Mouse (Mus musculus): ENCODE measurements around the gene Zfp119b.
A peak's percentile ranks its signal among the peaks of the same experiment; 100 is the strongest.
"Not testable (repeated sequence)": the region's sequence is repeated elsewhere in the genome, so short reads cannot be mapped to it uniquely, and the experiment has no call there.

Gene Zfp119b

DNA sequence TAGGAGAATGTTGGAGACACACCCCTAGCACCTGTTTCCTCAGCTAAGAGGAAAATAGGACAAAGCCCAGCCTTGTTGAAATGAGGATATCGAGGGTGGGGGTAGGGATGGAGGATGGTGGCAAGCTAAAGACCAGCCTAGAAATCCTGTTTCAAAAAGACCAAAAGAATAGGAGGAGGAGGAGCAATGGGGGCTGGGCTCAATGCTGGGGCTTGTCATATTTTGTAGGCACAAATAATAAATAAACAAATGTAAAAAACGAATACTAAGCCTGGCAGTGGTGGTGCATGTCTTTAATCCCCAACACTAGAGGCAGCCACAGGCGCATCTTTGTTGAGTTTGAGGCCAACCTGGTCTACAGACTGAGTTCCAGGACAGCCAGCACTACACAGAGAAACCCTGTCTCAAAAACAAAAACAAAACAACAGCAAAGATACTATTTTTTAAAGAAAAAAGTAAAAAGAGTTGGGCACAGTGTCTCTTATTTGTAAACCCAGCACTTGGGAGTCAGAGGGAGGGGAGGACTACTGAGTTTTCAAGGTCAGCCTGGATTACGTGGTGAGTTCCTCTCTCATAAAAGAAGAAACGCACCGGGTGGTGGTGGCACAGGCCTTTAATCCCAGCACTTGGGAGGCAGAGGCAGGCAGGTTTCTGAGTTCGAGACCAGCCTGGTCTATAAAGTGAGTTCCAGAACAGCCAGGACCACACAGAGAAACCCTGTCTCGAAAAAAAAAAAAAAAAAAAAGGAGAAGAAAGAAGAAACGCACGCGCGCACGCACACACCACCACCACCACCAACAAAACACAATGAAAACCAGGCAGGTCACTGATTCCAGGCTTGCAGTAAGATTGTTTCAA is 8.7 kb upstream of the Zfp119b start:
- no peak for DNase-seq (ENCODE audit: low spot score)

- peak; percentile 63 for DNase-seq (ENCODE audit: low spot score)
Observed at GRCm38 (mm10) chr17:55957168-55957567, 7.9 kb upstream of the Zfp119b start.

DNA sequence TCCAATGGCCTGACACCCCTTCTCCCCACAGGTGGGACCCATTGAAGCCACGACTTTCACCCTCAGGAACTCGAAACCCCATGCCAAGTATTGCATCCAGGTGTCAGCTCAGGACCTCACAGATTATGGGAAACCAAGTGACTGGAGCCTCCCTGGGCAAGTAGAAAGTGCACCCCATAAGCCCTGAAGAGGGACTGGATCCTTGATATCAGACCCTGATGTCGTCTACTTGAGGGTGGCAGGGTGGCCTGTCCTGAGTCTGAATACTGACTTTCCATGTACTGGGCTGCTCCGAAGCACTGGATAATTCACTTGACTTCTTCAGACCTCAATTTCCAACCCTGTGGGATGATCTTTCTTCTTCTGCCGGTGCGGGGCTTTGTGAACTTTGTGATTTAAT is 7.3 kb upstream of the Zfp119b start:
- DNase-seq (ENCODE audit: low spot score): no peak

DNA sequence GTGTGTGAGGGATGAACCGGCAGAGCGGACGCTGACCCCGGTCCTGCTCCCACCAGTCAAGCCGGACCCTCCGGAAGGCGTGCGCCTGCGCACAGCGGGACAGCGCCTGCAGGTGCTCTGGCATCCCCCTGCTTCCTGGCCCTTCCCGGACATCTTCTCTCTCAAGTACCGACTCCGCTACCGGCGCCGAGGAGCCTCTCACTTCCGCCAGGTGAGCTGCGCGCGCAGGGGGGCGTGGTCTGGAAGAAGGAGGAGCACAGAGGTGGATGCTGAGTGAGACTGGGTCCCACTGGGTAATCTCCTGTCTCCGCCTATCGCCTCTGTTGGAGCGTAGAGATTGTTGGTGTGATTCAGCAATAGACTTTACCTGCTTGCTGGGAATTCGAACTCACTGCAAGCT is 6.8 kb upstream of the Zfp119b start:
- peak; percentile 62 for DNase-seq (ENCODE audit: low spot score)

GRCm38 (mm10) chr17:55954229-55954628 is 4.9 kb upstream of the Zfp119b start:
- DNase-seq (ENCODE audit: low spot score): no peak

- DNase-seq (ENCODE audit: low spot score): no peak
Observed at GRCm38 (mm10) chr17:55953751-55954150, 4.5 kb upstream of the Zfp119b start.

DNA sequence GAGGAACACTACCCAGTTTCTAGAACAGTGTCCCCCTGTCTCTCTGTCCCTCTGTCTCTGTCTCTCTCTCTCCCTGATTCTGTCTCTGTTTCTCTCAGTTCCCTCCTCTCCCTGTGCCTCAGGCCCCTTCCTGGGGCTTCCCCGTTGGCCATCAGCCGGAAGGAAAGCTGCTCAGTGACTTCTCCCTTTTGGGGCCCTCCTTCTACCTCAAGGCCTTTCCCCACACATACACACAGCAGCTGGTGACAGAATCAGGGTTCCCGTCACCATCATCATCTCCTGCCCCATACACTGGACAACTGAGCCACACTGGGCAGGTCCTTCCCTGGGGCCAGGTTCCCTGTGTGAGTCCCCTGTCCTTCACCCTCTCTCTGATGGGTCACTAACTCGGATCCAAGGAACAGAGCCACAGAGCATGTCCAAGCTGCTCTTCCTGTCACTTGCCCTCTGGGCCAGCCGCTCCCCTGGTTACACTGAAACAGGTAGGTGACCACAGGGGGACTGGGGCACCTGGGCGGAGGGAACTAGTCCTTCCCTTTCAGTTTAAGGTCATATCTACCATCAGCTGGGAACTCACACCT is 3.2 kb upstream of the Zfp119b start, which contains the start of gene Ebi3:
Gene Ebi3, plus strand, starts transcription at position 194 of the 581 bp plus-strand sequence.
- no peak for DNase-seq (ENCODE audit: low spot score)

- no peak for DNase-seq (ENCODE audit: low spot score)
Observed at GRCm38 (mm10) chr17:55952041-55952440, 2.7 kb upstream of the Zfp119b start.

DNA sequence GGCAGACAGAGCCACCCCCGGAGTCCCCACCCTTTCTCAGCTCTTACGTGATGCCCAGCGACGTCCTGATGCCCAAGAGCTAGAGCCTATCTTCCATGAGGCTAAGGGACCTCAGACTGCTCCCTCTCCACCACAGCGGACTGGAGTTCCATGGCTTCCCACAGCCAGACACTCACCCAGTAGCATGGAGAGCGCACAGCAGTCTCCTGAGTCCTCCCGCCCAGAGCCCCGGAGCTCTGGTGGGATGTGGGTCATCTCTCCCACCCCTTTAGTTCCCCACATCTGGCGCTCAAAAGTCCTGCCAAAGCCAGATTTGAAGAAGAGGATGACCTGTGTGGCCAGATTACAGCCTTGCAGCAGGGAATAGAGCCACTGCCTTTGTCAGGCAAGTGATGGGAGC is 1.3 kb upstream of the Zfp119b start:
- no peak for DNase-seq (ENCODE audit: low spot score)

DNA sequence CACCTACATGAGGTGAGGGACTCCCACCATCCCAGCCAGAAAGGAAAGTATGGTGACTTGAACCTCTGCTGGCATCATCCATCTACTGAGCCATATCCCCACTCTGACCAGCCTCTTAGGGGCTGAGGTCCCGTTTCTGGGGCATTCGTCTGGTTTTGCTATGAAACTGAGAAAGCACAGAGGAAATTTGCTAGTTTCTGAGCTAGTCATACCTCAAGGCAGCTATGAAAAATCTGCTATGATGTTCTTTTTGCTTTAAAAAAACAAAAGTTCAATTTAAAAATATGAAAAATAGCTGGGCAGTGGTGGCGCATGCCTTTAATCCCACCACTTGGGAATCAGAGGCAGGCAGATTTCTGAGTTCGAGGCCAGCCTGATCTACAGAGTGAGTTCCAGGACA is 653 bp downstream of the Zfp119b start:
- DNase-seq (ENCODE audit: low spot score): no peak

- DNase-seq (ENCODE audit: low spot score): no peak
Observed at GRCm38 (mm10) chr17:55945696-55946095, 3.6 kb downstream of the Zfp119b start.

DNA sequence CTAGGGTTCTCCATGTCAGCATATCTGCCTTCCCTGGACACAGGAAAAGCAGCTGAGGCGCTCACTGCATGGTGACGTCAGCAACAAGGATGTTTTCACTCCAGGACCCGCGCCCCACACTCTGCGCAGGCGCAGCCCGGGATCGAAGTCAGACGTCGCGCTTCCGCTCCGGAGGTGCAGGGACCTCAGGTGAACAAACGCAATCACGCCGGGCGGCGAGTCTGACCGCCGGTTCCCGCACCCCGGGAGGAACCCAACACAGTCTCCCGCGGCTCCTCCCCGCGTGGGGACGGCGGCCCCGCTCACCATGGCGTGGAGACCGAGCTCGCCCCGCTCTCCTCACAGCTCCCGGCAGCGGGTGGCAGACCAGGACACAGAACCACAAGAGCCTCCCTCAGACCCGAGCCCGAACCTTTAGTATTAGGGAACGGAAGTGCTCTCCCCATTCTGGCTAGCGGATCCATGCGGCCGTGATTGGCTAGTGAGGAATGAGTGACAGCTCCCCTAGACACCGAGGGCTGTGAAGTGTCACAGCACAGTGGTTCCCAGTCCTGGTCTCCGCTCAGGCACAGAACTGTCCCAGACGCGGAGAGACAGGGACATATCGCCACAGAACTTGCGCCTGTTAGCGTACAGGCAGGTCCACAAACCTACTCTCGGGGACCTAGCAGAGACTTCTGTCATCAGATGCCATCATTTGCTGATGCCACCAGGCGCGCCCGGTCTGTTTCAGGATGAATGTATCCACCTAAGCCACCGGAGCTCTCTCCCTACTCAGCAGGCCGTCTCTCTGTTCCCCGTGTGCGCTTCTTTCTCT is 4.2 kb downstream of the Zfp119b start:
- peak; percentile 84 for DNase-seq (ENCODE audit: low spot score)

DNA sequence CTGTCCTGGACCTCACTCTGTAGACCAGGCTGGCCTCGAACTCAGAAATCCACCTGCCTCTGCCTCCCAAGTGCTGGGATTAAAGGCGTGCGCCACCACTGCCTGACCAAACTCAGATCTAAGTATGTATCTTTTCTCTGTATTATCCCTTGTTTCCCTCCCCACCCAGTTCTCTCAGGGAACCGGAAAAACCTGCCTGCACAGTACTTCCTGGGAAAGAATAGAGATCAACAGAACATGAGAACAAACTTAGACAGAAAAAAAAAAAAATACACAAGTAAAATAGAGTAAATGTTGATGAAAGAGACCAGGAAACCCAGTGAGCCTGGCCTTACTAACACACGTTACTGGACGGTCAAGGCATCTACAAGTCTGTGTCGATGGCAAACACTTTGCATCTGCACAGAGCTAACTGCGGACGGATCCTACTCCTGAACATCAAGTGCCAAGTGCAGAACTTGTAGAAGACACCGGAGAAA is 4.9 kb downstream of the Zfp119b start:
- not testable (repeated sequence) for DNase-seq (ENCODE audit: low spot score)

DNA sequence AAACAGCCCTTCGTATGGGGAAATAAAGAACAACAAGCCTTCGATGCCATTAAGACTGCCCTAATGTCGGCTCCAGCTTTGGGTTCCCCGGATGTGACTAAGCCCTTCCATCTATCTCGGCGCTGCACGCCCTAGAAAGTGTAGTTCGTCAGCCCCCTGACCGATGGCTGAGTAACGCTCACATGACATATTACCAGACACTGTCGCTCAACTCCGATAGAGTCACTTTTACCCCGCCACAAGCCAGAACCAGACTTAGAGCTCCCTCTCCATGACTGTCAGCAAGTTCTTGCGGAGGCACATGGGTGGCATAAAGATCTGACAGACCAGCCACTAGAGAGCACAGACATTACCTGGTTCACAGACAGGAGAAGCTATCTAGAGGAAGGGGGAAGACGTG is 16.1 kb downstream of the Zfp119b start:
- DNase-seq (ENCODE audit: low spot score): no peak

DNA sequence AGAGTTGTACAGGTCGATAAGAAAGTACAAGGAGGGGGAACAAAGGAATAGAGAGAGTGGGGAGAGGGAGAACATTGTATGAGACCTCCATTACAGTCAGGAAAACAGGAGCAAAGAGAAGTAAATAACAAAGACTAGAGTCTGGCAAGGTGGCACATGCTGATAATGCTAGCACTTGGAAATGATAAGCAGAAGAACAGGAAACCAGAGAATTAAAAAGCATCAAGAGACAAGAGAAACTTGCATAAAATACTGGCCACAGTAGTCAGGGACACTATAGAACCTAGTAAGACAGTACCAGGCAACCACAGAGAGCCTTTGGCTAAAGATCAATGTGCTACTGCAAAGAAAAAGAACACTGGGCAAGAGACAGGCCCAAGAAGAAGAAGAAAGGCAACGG is 16.7 kb downstream of the Zfp119b start:
- no peak for DNase-seq (ENCODE audit: low spot score)

DNA sequence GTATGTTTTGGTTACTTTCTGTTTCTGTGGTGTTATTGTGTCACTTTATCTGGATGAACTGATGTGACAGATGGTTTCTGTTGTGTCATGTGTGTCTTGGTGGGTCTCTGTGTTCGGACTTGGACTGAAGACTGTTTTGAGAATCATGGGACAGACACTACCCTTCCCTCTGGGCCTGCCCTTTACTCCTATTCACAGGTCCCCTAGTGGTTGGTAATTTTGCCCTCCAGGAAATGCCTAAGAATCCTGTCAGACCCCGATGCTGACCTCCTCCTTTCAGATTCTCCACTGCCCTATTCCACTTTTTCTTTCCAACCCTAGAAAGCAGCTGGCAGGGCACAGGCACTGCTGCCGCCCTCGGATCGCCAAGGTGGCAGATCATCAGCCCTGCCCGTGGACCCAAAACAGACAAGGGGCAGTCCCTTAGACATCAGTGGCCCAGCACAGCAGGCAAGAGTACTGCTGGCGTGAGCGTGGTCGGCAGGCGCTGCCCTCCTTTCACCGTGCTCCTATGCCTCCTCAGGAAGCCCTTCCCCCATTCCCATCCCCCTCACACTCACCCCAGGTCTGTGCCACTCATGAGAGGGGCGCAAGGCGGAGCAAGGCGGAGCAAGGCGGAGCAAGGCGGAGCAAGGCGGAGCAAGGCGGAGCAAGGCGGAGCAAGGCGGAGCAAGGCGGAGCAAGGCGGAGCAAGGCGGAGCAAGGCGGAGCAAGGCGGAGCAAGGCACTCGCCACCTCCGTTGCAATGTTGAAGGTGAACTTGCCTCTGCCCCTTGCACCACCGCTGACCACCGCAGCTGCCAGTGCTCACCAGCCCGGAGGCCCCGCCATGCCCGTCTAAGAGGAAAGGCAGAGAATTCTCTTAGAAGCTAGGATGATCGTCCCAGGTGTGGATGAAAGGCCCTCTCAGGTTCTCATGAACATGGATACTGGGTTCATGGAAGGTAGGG is 17.5 kb downstream of the Zfp119b start:
- DNase-seq (ENCODE audit: low spot score): peak; percentile 30

- no peak for DNase-seq (ENCODE audit: low spot score)
Observed at GRCm38 (mm10) chr17:55906669-55907068, 42.6 kb downstream of the Zfp119b start.

GRCm38 (mm10) chr17:55904131-55904530 is 45.2 kb downstream of the Zfp119b start:
- DNase-seq (ENCODE audit: low spot score): no peak

DNA sequence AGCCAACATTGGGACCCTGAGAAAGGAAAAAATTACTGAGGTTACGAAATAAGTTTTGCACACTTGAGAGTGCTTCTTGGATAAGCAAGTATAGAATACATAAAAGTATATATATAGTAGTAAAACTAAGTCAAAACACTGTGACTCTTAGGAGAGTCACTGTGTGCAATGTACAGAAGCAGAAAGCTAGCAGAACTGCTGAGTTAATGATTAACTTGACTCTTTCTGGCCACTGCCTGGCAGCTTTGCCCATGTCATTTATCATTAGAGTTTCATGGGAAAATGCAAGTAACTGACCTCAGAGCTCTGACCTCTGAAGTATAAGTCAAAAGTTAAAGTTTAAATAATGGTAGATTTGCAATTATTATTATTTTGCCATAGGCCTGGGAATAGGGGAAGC is 45.6 kb downstream of the Zfp119b start:
- no peak for DNase-seq (ENCODE audit: low spot score)

- no peak for DNase-seq (ENCODE audit: low spot score)
Observed at GRCm38 (mm10) chr17:55903087-55903486, 46.2 kb downstream of the Zfp119b start.

- DNase-seq (ENCODE audit: low spot score): peak; percentile 7
Observed at GRCm38 (mm10) chr17:55892406-55892955, 56.8 kb downstream of the Zfp119b start.

Data from ovary, postnatal 14 days (tissue).